Mouse (Mus musculus) CH12.LX (cell line): ENCODE data around the gene Gm853. TPM values are rescaled to one million over a fixed set of nuclear protein-coding genes. Genes with fewer than 3 reads are reported as not detected.

ENCODE experiments used
- DNase-seq: peaks from one replicate; pipeline ENCODE4 v3.0.0-alpha.2; 2013; ENCODE audit errors: extremely low read depth
- H3K27ac ChIP-seq: 2 replicates; pipeline ENCODE4 v1.5.1; 2012; ENCODE audit warnings: low read depth, mild to moderate bottlenecking, control low read depth, moderate library complexity; ENCODE audit not compliant: insufficient read depth
- H3K27me3 ChIP-seq: replicated peaks from 2 replicates; pipeline ENCODE3; 2012; ENCODE audit warnings: inconsistent platforms
- H3K36me3 ChIP-seq, 2 experiments: replicated peaks in 1 of 2; 2 replicates each; pipeline versions ENCODE3 to v1.6.1; 2012; ENCODE audit warnings: inconsistent platforms in 1 of 2, low read length in 1 of 2, mild to moderate bottlenecking in 1 of 2, mixed read lengths in 1 of 2, moderate library complexity in 1 of 2; ENCODE audit not compliant: control insufficient read depth in 1 of 2, insufficient read depth in 1 of 2
- H3K4me1 ChIP-seq, 2 experiments: 2 replicates each; pipeline ENCODE4 v1.6.1; 2012; ENCODE audit warnings: inconsistent platforms in 1 of 2, moderate library complexity in 1 of 2; ENCODE audit not compliant: insufficient read depth in 2 of 2, control insufficient read depth in 1 of 2
- H3K4me2 ChIP-seq: 2 replicates; pipeline ENCODE4 v1.6.1; 2012; ENCODE audit warnings: low read depth, mild to moderate bottlenecking, control low read depth; ENCODE audit not compliant: poor library complexity, insufficient read depth, severe bottlenecking
- H3K4me3 ChIP-seq, 3 experiments: fragments of 150-350 bp in 1 of 3; sonication (generic) in 1 of 3; replicated peaks in 1 of 3; 2 replicates each; pipeline versions ENCODE3 to v1.5.1; 2011 to 2012; ENCODE audit warnings: low read depth in 2 of 3, low read length in 2 of 3, mild to moderate bottlenecking in 2 of 3, moderate library complexity in 2 of 3, control low read depth in 1 of 3, improper control_type of control experiment in 1 of 3, inconsistent platforms in 1 of 3, mixed read lengths in 1 of 3; ENCODE audit not compliant: poor library complexity in 1 of 3
- H3K79me2 ChIP-seq: replicated peaks from 2 replicates; pipeline ENCODE4 v1.6.1; 2012; ENCODE audit warnings: mild to moderate bottlenecking, moderate library complexity; ENCODE audit not compliant: control insufficient read depth, poor library complexity, insufficient read depth, severe bottlenecking; ENCODE audit errors: extremely low read depth
- H3K9ac ChIP-seq: 2 replicates; pipeline ENCODE4 v1.6.1; 2012; ENCODE audit warnings: low read depth, mild to moderate bottlenecking, control low read depth, moderate library complexity; ENCODE audit not compliant: insufficient read depth
- H3K9me3 ChIP-seq: replicated peaks from 2 replicates; pipeline ENCODE3; 2012; ENCODE audit warnings: low read length, inconsistent platforms, mixed read lengths
- BHLHE40 ChIP-seq: IDR thresholded peaks from 2 replicates; pipeline ENCODE4 v1.6.1; 2011; ENCODE audit warnings: mild to moderate bottlenecking, low read depth, low read length, improper control_type of control experiment
- CHD1 ChIP-seq: IDR thresholded peaks from 2 replicates; pipeline ENCODE4 v1.6.1; 2012; ENCODE audit warnings: low read depth, low read length, improper control_type of control experiment, inconsistent platforms
- CTCF ChIP-seq, 2 experiments: IDR thresholded peaks in 1 of 2; conservative IDR thresholded peaks in 1 of 2; 2 replicates each; pipeline ENCODE4 v1.5.1; 2011 to 2012; ENCODE audit warnings: low read depth in 2 of 2, low read length in 2 of 2, improper control_type of control experiment in 1 of 2, inconsistent platforms in 1 of 2, mild to moderate bottlenecking in 1 of 2, moderate library complexity in 1 of 2
- E2F4 ChIP-seq: IDR thresholded peaks from 2 replicates; pipeline ENCODE4 v1.6.1; 2011; ENCODE audit warnings: low read depth, low read length, improper control_type of control experiment; ENCODE audit not compliant: insufficient replicate concordance
- GABPA ChIP-seq: IDR thresholded peaks from 2 replicates; pipeline ENCODE4 v1.6.1; 2012; ENCODE audit warnings: low read depth, low read length, improper control_type of control experiment, inconsistent platforms; ENCODE audit not compliant: insufficient replicate concordance
- HCFC1 ChIP-seq: IDR thresholded peaks from 2 replicates; pipeline ENCODE4 v1.6.1; 2012; ENCODE audit warnings: low read depth, mild to moderate bottlenecking, inconsistent platforms, low read length, improper control_type of control experiment
- IRF4 ChIP-seq: IDR thresholded peaks from 2 replicates; pipeline ENCODE4 v1.6.1; 2014; ENCODE audit warnings: low read depth, mild to moderate bottlenecking, inconsistent platforms, low read length, improper control_type of control experiment
- JUND ChIP-seq: conservative IDR thresholded peaks from 2 replicates; pipeline ENCODE4 v1.6.1; 2011; ENCODE audit warnings: low read depth, low read length, improper control_type of control experiment
- MAFK ChIP-seq: IDR thresholded peaks from 2 replicates; pipeline ENCODE4 v1.6.1; 2011; ENCODE audit warnings: low read length, improper control_type of control experiment; ENCODE audit not compliant: insufficient replicate concordance
- MXI1 ChIP-seq: IDR thresholded peaks from 2 replicates; pipeline ENCODE4 v1.6.1; 2011; ENCODE audit warnings: mild to moderate bottlenecking, low read depth, low read length, improper control_type of control experiment
- NRF1 ChIP-seq: IDR thresholded peaks from 2 replicates; pipeline ENCODE4 v1.6.1; 2014; ENCODE audit warnings: low read depth, mild to moderate bottlenecking, inconsistent platforms, low read length, improper control_type of control experiment, moderate library complexity
- POLR2A ChIP-seq: IDR thresholded peaks from 2 replicates; pipeline ENCODE4 v1.6.1; 2011; ENCODE audit warnings: low read depth, mild to moderate bottlenecking, improper control_type of control experiment, low read length
- SIN3A ChIP-seq: IDR thresholded peaks from 2 replicates; pipeline ENCODE4 v1.6.1; 2012; ENCODE audit warnings: low read length, improper control_type of control experiment, inconsistent platforms
- ZC3H11A ChIP-seq: IDR thresholded peaks from 2 replicates; pipeline ENCODE4 v1.6.1; 2012; ENCODE audit warnings: low read depth, mild to moderate bottlenecking, inconsistent platforms, low read length, improper control_type of control experiment
- ZKSCAN1 ChIP-seq: IDR thresholded peaks from 2 replicates; pipeline ENCODE4 v1.6.1; 2012; ENCODE audit warnings: low read depth, inconsistent platforms, low read length, improper control_type of control experiment, borderline replicate concordance
- ZMIZ1 ChIP-seq: IDR thresholded peaks from 2 replicates; pipeline ENCODE4 v1.6.1; 2012; ENCODE audit warnings: low read depth, mild to moderate bottlenecking, inconsistent platforms, low read length, improper control_type of control experiment
- dilution Hi-C: fragments of 300-500 bp; cut with MboI; formaldehyde crosslinking; loops from 2 replicates; pipeline ENCODE4 v1.14.3; 2020; ENCODE audit warnings: low sequenced_read_pairs; ENCODE audit not compliant: extremely low pct_unique_long_range_greater_than_20kb, extremely low pct_ligation_motif_present
- in situ Hi-C: fragments of 300-500 bp; cut with MboI; formaldehyde crosslinking; loops from 3 replicates; pipeline ENCODE4 v1.14.3; 2019; ENCODE audit warnings: low sequenced_read_pairs, low pct_ligation_motif_present, low pct_unique_long_range_greater_than_20kb, mixed read lengths
- polyA plus RNA-seq: library from polyadenylated mRNA; unstranded; fragments of >175 nt; gene quantifications from 2 replicates; pipeline ENCODE4 v1.2.1, GENCODE M21; 2012; ENCODE audit warnings: low read depth; ENCODE audit not compliant: insufficient read length
- total RNA-seq, 2 experiments: library from RNA; depleted of rRNA; stranded (reverse); fragments of 300-350 nt in 1 of 2; fragments of >200 nt in 1 of 2; gene quantifications; 2 replicates each; pipeline ENCODE4 v1.2.3; 2012 to 2014

Gene Gm853
- total and polyA plus RNA-seq, 3 experiments, result not detected

DNA sequence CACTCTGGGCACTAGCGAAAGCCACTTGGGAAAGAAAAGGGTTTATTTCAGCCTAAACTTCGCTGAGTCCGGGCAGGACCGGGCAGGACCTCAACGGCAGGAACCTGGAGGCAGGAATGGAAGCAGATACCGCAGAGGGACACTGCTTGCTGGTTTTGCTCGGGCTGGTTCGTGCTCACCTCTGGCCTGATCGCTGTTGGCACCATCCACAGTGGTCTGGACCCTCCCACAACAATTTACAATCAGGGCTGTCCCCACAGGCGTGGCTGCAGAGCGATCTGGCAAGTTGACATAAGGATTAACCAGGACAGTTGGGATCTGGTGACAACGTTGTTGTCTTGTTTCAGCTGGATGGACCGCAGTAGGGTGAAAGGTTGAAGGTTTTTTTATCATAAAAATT lies 26.3 kb downstream of the Gm853 start:
- no peak for DNase-seq
- in situ Hi-C loops (loop anchor here (5.0 kb wide), 2 partner anchors 61 to 96 kb away; no protein-coding TSS in a partner anchor), dilution Hi-C loops (no loop called here)
- Histone ChIP-seq H3K4me2 (no peak overlapping the region), H3K27ac (no peak overlapping the region), H3K9me3 (no peaks in the 10 kb centered on the region), H3K4me3 (no peak overlapping the region), H3K27me3 (peaks cover 83% of the 10 kb centered on the region), H3K36me3 (no peaks in the 10 kb centered on the region), H3K79me2 (no peaks in the 10 kb centered on the region), H3K4me1 (peaks cover 2 to 4% of the 10 kb centered on the region in 2 experiments; a peak in 1 of 4 replicates), H3K9ac (no peak overlapping the region)
- TF ChIP-seq ZC3H11A, result no peak
- no peak for TF ChIP-seq BHLHE40
- no peak for TF ChIP-seq HCFC1
- TF ChIP-seq ZMIZ1, result no peak

DNA sequence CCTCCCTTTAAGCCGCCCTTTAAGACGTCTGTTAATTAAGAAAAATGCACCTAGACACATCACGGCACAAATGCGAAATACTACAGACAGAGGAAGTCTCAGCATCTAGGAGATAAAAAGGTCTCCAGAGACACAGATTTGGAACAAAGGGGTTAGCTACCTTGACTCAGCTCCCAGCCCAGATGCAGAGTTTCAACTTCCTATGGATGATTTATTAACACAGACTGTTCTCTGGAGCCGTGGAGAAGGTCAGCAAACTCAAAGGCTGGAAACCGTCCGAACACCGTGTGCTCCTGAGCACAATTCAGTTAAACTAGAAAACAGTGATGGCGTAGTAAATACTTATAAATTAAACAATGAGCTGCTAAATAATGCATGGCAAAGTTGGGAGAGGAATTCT lies 29.9 kb downstream of the Gm853 start:
- Histone ChIP-seq H3K4me2 (no peak overlapping the region), H3K9ac (no peak overlapping the region), H3K9me3 (no peaks in the 10 kb centered on the region), H3K27ac (no peak overlapping the region), H3K36me3 (no peaks in the 10 kb centered on the region), H3K79me2 (no peaks in the 10 kb centered on the region), H3K4me3 (no peak overlapping the region), H3K4me1 (peaks cover 0 to 4% of the 10 kb centered on the region in 2 experiments; a peak in 1 of 4 replicates), H3K27me3 (peaks cover 78% of the 10 kb centered on the region)
- no peak for TF ChIP-seq CHD1
- TF ChIP-seq MAFK, result no peak
- TF ChIP-seq CTCF (conservative IDR thresholded peaks at IDR 0.05 in 1 of 2, IDR thresholded peaks at IDR 0.05 in 1 of 2; ENCODE audit: low read depth in 2 of 2, low read length in 2 of 2), result no peak
- no peak for TF ChIP-seq SIN3A
- no peak for TF ChIP-seq JUND
- TF ChIP-seq ZKSCAN1, result no peak
- TF ChIP-seq GABPA, result no peak
- no peak for TF ChIP-seq E2F4
- no peak for TF ChIP-seq MXI1
- TF ChIP-seq NRF1, result no peak
- TF ChIP-seq IRF4, result no peak
- TF ChIP-seq ZC3H11A, result no peak
- TF ChIP-seq POLR2A, result no peak
- dilution Hi-C loops (no loop called here), in situ Hi-C loops (no loop called here)
- no peak for DNase-seq
